Mouse (Mus musculus): ENCODE data around the gene 5730455P16Rik. TPM values are rescaled to one million over a fixed set of nuclear protein-coding genes. Genes with fewer than 3 reads are reported as not detected.

The 5730455P16Rik gene
- total RNA-seq, 2 experiments from 2014 or later, result 5.9 to 13.8 TPM

GRCm38 (mm10) chr11:80311271-80311670 is 66.6 kb downstream of the 5730455P16Rik start:
- ATAC-seq (replicated peaks; ENCODE audit: low FRiP score, low TSS enrichment, poor library complexity, severe bottlenecking), result no peak

Other genes with a start within 250 kb of the 5730455P16Rik start
- 23.4 and 30.9 TPM in 2 replicates for gene Tefm, start 235.9 kb downstream of the 5730455P16Rik start, total RNA-seq (2014; fragmentation: Nextera tagmentation)
- 19.0 and 22.6 TPM in 2 replicates for gene Tefm, start 235.9 kb downstream of the 5730455P16Rik start, total RNA-seq (2017)
- not detected in 2 replicates for gene Adap2, start 223.9 kb downstream of the 5730455P16Rik start, total RNA-seq (2014; fragmentation: Nextera tagmentation)
- gene Adap2, start 223.9 kb downstream of the 5730455P16Rik start, total RNA-seq (2017), result 0.23 TPM in 1 of 2 replicates, not detected in the other
- 7.1 and 9.1 TPM in 2 replicates for gene Rnf135, start 194.2 kb downstream of the 5730455P16Rik start, total RNA-seq (2014; fragmentation: Nextera tagmentation)
- gene Rnf135, start 194.2 kb downstream of the 5730455P16Rik start, total RNA-seq (2017), result 5.0 TPM in 2 replicates
- 44.3 and 65.2 TPM in 2 replicates for gene Rhot1, start 169.0 kb downstream of the 5730455P16Rik start, total RNA-seq (2014; fragmentation: Nextera tagmentation)
- gene Rhot1, start 169.0 kb downstream of the 5730455P16Rik start, total RNA-seq (2017), result 55.5 and 63.8 TPM in 2 replicates
- 0.44 and 0.64 TPM in 2 replicates for gene Rhbdl3, start 77.1 kb downstream of the 5730455P16Rik start, total RNA-seq (2014; fragmentation: Nextera tagmentation)
- not detected in 2 replicates for gene Rhbdl3, start 77.1 kb downstream of the 5730455P16Rik start, total RNA-seq (2017)
- 282 and 353 TPM in 2 replicates for gene Zfp207, start 5.2 kb upstream of the 5730455P16Rik start, total RNA-seq (2014; fragmentation: Nextera tagmentation)
- 264 and 290 TPM in 2 replicates for gene Zfp207, start 5.2 kb upstream of the 5730455P16Rik start, total RNA-seq (2017)
- 130 and 137 TPM in 2 replicates for gene Psmd11, start 50.6 kb upstream of the 5730455P16Rik start, total RNA-seq (2014; fragmentation: Nextera tagmentation)
- 125 and 153 TPM in 2 replicates for gene Psmd11, start 50.6 kb upstream of the 5730455P16Rik start, total RNA-seq (2017)
- 0.72 and 1.2 TPM in 2 replicates for gene Cdk5r1, start 99.0 kb upstream of the 5730455P16Rik start, total RNA-seq (2014; fragmentation: Nextera tagmentation)
- 0.50 and 1.9 TPM in 2 replicates for gene Cdk5r1, start 99.0 kb upstream of the 5730455P16Rik start, total RNA-seq (2017)

All from megakaryocyte-erythroid progenitor cell, adult 5-6 weeks (primary cell).